ENCODE assay signal across 11 mouse cellular contexts in genomic region chr1:132800285-132800684, GRCm38 (mm10). TPM values are rescaled to one million over a fixed set of nuclear protein-coding genes. Genes with fewer than 3 reads are reported as not detected.
DNase-seq lines count a peak whose midpoint lies in the region; ATAC-seq and TF ChIP-seq lines count a peak whose summit lies in the region.
"Had no signal": no experiment of that assay in that cellular context is flagged by ENCODE, and none has a peak within 500 bp of the region (broad histone marks: within the 10 kb centered on the region; RNA-seq: fewer than 3 reads in every experiment).

No protein-coding gene starts in this region.

- H3K27ac ChIP-seq in forebrain, embryonic 14.5 days (ENCODE audit: low read depth, low read length), result no peak overlapping the region
- H3K27ac ChIP-seq in liver, postnatal 0 days (ENCODE audit: low read depth), result no peak overlapping the region

- 4% methylated on average over 9 of the region's 9 CpGs for WGBS in forebrain, embryonic 14.5 days
- WGBS in liver, postnatal 0 days (ENCODE audit: insufficient replicate concordance), result 2% methylated on average over 9 of the region's 9 CpGs

- ATAC-seq in forebrain, embryonic 14.5 days, result no peak
- ATAC-seq in liver, postnatal 0 days, result no peak

- H3K4me1 ChIP-seq in forebrain, embryonic 14.5 days (ENCODE audit: control insufficient read depth, insufficient read depth, low read length), result peaks cover 5% of the 10 kb centered on the region
- peaks cover 5% of the 10 kb centered on the region; the same call in 1 of the 2 replicates for H3K4me1 ChIP-seq in liver, postnatal 0 days (ENCODE audit: insufficient read depth)

- H3K27me3 ChIP-seq in forebrain, embryonic 14.5 days (replicated peaks; ENCODE audit: control insufficient read depth, insufficient read depth, low read length), result no peaks in the 10 kb centered on the region
- peaks cover 8% of the 10 kb centered on the region; the same call in 1 of the 2 replicates for H3K27me3 ChIP-seq in liver, postnatal 0 days (ENCODE audit: insufficient read depth, low read length)

- 0 out of 2 replicates have a peak overlapping the region, but pooled peaks have one; percentile 9 for H3K4me2 ChIP-seq in forebrain, embryonic 14.5 days (ENCODE audit: low read length)
- peak overlapping the region; percentile 26; the same call in 1 of the 2 replicates for H3K4me2 ChIP-seq in liver, postnatal 0 days (ENCODE audit: low read depth, low read length)

- TF ChIP-seq EP300 in liver, postnatal 0 days (IDR thresholded peaks at IDR 0.05; ENCODE audit: low read depth), result no peak

- DNase-seq in embryo, embryonic 10 days (ENCODE audit: low spot score), result peak; percentile 43
- no peak for DNase-seq in embryo, embryonic 9.5 days (ENCODE audit: extremely low spot score)
- DNase-seq in ES-CJ7 (ENCODE audit: low read depth, low spot score), result peak; percentile 88
- DNase-seq in forebrain, embryonic 14.5 days (ENCODE audit: low spot score), result no peak
- DNase-seq in liver, postnatal 0 days, result no peak
- DNase-seq in lung, postnatal 14 days, result no peak
- no peak for DNase-seq in thymus, postnatal 14 days
- DNase-seq in urinary bladder, postnatal 25 days (ENCODE audit: low spot score), result no peak
- DNase-seq: cerebellum, adult 11 months; lung, adult 18-20 months had no signal

- no peak for TF ChIP-seq CTCF in liver, postnatal 0 days (IDR thresholded peaks at IDR 0.05; ENCODE audit: low read depth)

- no peaks in the 10 kb centered on the region for H3K9me3 ChIP-seq in forebrain, embryonic 14.5 days (replicated peaks; ENCODE audit: control insufficient read depth, low read length)
- no peaks in the 10 kb centered on the region for H3K9me3 ChIP-seq in liver, postnatal 0 days (ENCODE audit: low read length)

- H3K4me3 ChIP-seq in forebrain, embryonic 14.5 days (ENCODE audit: low read depth, low read length), result no peak overlapping the region
- no peak overlapping the region for H3K4me3 ChIP-seq in liver, postnatal 0 days (ENCODE audit: low read depth, low read length)

- H3K36me3 ChIP-seq in forebrain, embryonic 14.5 days (ENCODE audit: control insufficient read depth, insufficient read depth, low read length), result no peaks in the 10 kb centered on the region
- no peaks in the 10 kb centered on the region for H3K36me3 ChIP-seq in liver, postnatal 0 days (replicated peaks; ENCODE audit: insufficient read depth, low read length)

- H3K9ac ChIP-seq in forebrain, embryonic 14.5 days (ENCODE audit: low read length), result no peak overlapping the region
- no peak overlapping the region for H3K9ac ChIP-seq in liver, postnatal 0 days (replicated peaks)

RNA-seq across cellular contexts. Expression of gene Nfasc, which starts 58.7 kb away (rescaled TPM):
- polyA plus RNA-seq in forebrain, embryonic 14.5 days (2014; fragmentation: Nextera tagmentation; extraction: Ambion mirVana), result 26.9 and 40.3 TPM in 2 replicates
- polyA plus RNA-seq in liver, postnatal 0 days (2015; fragmentation: Nextera tagmentation; extraction: Ambion mirVana), result 0.05 and 0.09 TPM in 2 replicates
- polyA plus RNA-seq: C2C12 had no signal

Comparison
In these comparisons a context has a peak if more than half of its experiments do, and no peak if none do; other contexts are left out.
1. DNase-seq: peak in embryo, embryonic 10 days (single experiment) and ES-CJ7 (single experiment); none in embryo, embryonic 9.5 days (single experiment), forebrain, embryonic 14.5 days (single experiment), liver, postnatal 0 days (single experiment), lung, postnatal 14 days (single experiment), thymus, postnatal 14 days (single experiment) and urinary bladder, postnatal 25 days (single experiment).
2. RNA of gene Nfasc, which starts 58.7 kb away (polyA plus RNA-seq): 26.9 to 40.3 TPM in forebrain, embryonic 14.5 days; 0.05 to 0.09 TPM in liver, postnatal 0 days; every median in the first group is over 10 times any median in the second.